In the genomic region with DNA sequence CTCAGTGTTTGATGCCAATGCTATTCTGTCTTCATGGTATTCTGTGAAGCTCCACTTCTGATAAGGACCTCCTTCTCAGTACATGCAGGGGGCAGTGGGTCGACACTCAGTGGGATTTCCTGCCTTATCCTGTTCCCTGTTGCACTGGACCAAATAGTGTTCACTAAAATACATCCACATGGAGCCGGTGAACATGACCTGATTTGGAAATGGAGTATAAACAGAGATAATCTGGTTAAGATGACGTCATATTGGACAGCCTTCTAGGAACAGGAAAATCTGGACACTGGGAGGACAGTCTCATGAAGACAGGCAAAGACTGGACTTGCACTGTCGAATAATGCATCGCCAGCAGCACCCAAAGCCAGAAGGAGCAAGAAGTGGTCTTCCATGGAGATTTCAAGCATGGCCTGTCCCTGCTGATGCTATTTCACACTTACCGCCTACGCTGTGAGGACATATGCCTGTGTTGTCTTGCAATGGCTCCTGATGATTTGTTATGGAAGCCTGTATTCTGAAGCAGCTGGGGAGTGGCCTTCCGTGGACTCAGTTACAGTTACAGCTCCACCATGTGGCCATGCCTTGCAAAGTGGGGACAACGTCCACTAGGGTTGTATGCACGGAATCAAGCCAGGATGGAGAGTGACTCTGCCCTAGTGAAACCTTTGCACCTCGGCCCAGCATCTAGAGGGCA, we compare ENCODE assay signal across 8 mouse cellular contexts. TPM values are rescaled to one million over a fixed set of nuclear protein-coding genes. Genes with fewer than 3 reads are reported as not detected.
DNase-seq lines count a peak whose midpoint lies in the region; ATAC-seq and TF ChIP-seq lines count a peak whose summit lies in the region.

No protein-coding gene starts in this region.

- H3K9me3 ChIP-seq in forebrain, embryonic 15.5 days = no peaks in the 10 kb centered on the region
- H3K9me3 ChIP-seq in intestine, embryonic 14.5 days (ENCODE audit: control insufficient read depth, low read length) = no peaks in the 10 kb centered on the region
- no peaks in the 10 kb centered on the region for H3K9me3 ChIP-seq in limb, embryonic 10.5 days (replicated peaks)
- no peaks in the 10 kb centered on the region for H3K9me3 ChIP-seq in midbrain, embryonic 14.5 days (ENCODE audit: control insufficient read depth, low read length)

- no peak overlapping the region for H3K4me3 ChIP-seq in bone marrow macrophage, adult 2 months (ENCODE audit: insufficient read depth, low read length)
- no peak overlapping the region for H3K4me3 ChIP-seq in forebrain, embryonic 15.5 days
- no peak overlapping the region for H3K4me3 ChIP-seq in intestine, embryonic 14.5 days (ENCODE audit: low read depth, low read length)
- H3K4me3 ChIP-seq in limb, embryonic 10.5 days = no peak overlapping the region
- H3K4me3 ChIP-seq in midbrain, embryonic 14.5 days (replicated peaks; ENCODE audit: low read depth, low read length) = no peak overlapping the region

- H3K27ac ChIP-seq in bone marrow macrophage, adult 2 months (ENCODE audit: insufficient read depth, low read depth, low read length) = no peak overlapping the region
- H3K27ac ChIP-seq in forebrain, embryonic 15.5 days (replicated peaks) = no peak overlapping the region
- H3K27ac ChIP-seq in intestine, embryonic 14.5 days (ENCODE audit: low read depth) = no peak overlapping the region
- no peak overlapping the region for H3K27ac ChIP-seq in limb, embryonic 10.5 days
- no peak overlapping the region for H3K27ac ChIP-seq in midbrain, embryonic 14.5 days (replicated peaks; ENCODE audit: low read depth, low read length)

- peak; percentile 46 for DNase-seq in urinary bladder, postnatal 25 days (ENCODE audit: low spot score)
- no peak for DNase-seq in urinary bladder, adult 2 months (ENCODE audit: low spot score)
- DNase-seq in intestine, embryonic 14.5 days (ENCODE audit: low spot score) = peak; percentile 63
- peak; percentile 48 for DNase-seq in limb, embryonic 10.5 days (ENCODE audit: low spot score)
- peak; percentile 67 for DNase-seq in midbrain, embryonic 14.5 days
- DNase-seq in thymus, postnatal 4 days = peak; percentile 70

- TF ChIP-seq CTCF in bone marrow macrophage, adult 2 months (IDR thresholded peaks at IDR 0.05; ENCODE audit: low read depth, low read length) = peak; percentile 69

- peaks cover 47% of the 10 kb centered on the region for H3K36me3 ChIP-seq in forebrain, embryonic 15.5 days
- H3K36me3 ChIP-seq in intestine, embryonic 14.5 days (ENCODE audit: control insufficient read depth, insufficient read depth, low read length) = peaks cover 41% of the 10 kb centered on the region
- peaks cover 42% of the 10 kb centered on the region for H3K36me3 ChIP-seq in limb, embryonic 10.5 days
- peaks cover 57% of the 10 kb centered on the region for H3K36me3 ChIP-seq in midbrain, embryonic 14.5 days (ENCODE audit: control insufficient read depth, insufficient read depth, low read length)

- peak; percentile 26; the same call in 1 of the 2 replicates for ATAC-seq in forebrain, embryonic 15.5 days (replicated peaks)
- peak; percentile 43; the same call in 1 of the 2 replicates for ATAC-seq in intestine, embryonic 14.5 days (replicated peaks; ENCODE audit: low FRiP score, low TSS enrichment, low read depth)
- no peak for ATAC-seq in midbrain, embryonic 14.5 days (ENCODE audit: low FRiP score, low TSS enrichment)

- no peaks in the 10 kb centered on the region for H3K27me3 ChIP-seq in forebrain, embryonic 15.5 days
- H3K27me3 ChIP-seq in intestine, embryonic 14.5 days (replicated peaks; ENCODE audit: control insufficient read depth, insufficient read depth, low read length) = no peaks in the 10 kb centered on the region
- no peaks in the 10 kb centered on the region for H3K27me3 ChIP-seq in limb, embryonic 10.5 days (ENCODE audit: low read depth, poor library complexity, severe bottlenecking)
- H3K27me3 ChIP-seq in midbrain, embryonic 14.5 days (ENCODE audit: control insufficient read depth, insufficient read depth, low read length) = no peaks in the 10 kb centered on the region

- H3K9ac ChIP-seq in forebrain, embryonic 15.5 days (replicated peaks) = no peak overlapping the region
- no peak overlapping the region for H3K9ac ChIP-seq in intestine, embryonic 14.5 days (ENCODE audit: low read length)
- no peak overlapping the region for H3K9ac ChIP-seq in midbrain, embryonic 14.5 days (replicated peaks; ENCODE audit: low read length)

- H3K4me1 ChIP-seq in bone marrow macrophage, adult 2 months (ENCODE audit: control insufficient read depth, insufficient read depth, low read length) = peaks cover 5% of the 10 kb centered on the region; the same call in 1 of the 2 replicates
- no peaks in the 10 kb centered on the region for H3K4me1 ChIP-seq in forebrain, embryonic 15.5 days
- H3K4me1 ChIP-seq in intestine, embryonic 14.5 days (replicated peaks; ENCODE audit: control insufficient read depth, insufficient read depth, low read length) = no peaks in the 10 kb centered on the region
- H3K4me1 ChIP-seq in limb, embryonic 10.5 days = no peaks in the 10 kb centered on the region
- no peaks in the 10 kb centered on the region for H3K4me1 ChIP-seq in midbrain, embryonic 14.5 days (ENCODE audit: control insufficient read depth, insufficient read depth, low read length)

- WGBS in forebrain, embryonic 15.5 days = 71% methylated on average over 11 of the region's 11 CpGs
- WGBS in intestine, embryonic 14.5 days = 64% methylated on average over 11 of the region's 11 CpGs
- 67% methylated on average over 11 of the region's 11 CpGs for WGBS in limb, embryonic 10.5 days
- WGBS in midbrain, embryonic 14.5 days = 70% methylated on average over 11 of the region's 11 CpGs

- no peak for TF ChIP-seq POLR2A in bone marrow macrophage, adult 2 months (IDR thresholded peaks at IDR 0.05; ENCODE audit: borderline replicate concordance, low read depth, low read length)

- H3K4me2 ChIP-seq in forebrain, embryonic 15.5 days (replicated peaks) = no peak overlapping the region
- no peak overlapping the region for H3K4me2 ChIP-seq in intestine, embryonic 14.5 days (ENCODE audit: low read length)
- no peak overlapping the region for H3K4me2 ChIP-seq in midbrain, embryonic 14.5 days (ENCODE audit: low read length)

RNA-seq across cellular contexts. Expression of gene Herpud1, which starts 10.9 kb away (rescaled TPM):
- polyA plus RNA-seq in urinary bladder, adult 2 months (2012; rRNA removed) = 325 and 330 TPM in 2 replicates
- 86.2 and 93.4 TPM in 2 replicates for polyA plus RNA-seq in bone marrow macrophage, adult 2 months (2012; ENCODE audit: insufficient read depth, insufficient read length, missing spikeins)
- polyA plus RNA-seq in forebrain, embryonic 15.5 days (2015; fragmentation: Nextera tagmentation; extraction: Ambion mirVana) = 62.5 and 66.5 TPM in 2 replicates
- 77.7 and 97.4 TPM in 2 replicates for polyA plus RNA-seq in intestine, embryonic 14.5 days (2014; fragmentation: Nextera tagmentation; extraction: Ambion mirVana)
- 52.4 and 54.0 TPM in 2 replicates for polyA plus RNA-seq in limb, embryonic 10.5 days (2016; fragmentation: Nextera tagmentation; extraction: Ambion mirVana)
- polyA plus RNA-seq in midbrain, embryonic 14.5 days (2014; fragmentation: Nextera tagmentation; extraction: Ambion mirVana) = 60.9 and 72.2 TPM in 2 replicates

RNA-seq across cellular contexts. Expression of gene Nlrc5, which starts 37.0 kb away (rescaled TPM):
- 17.1 and 23.3 TPM in 2 replicates for polyA plus RNA-seq in urinary bladder, adult 2 months (2012; rRNA removed)
- polyA plus RNA-seq in bone marrow macrophage, adult 2 months (2012; ENCODE audit: insufficient read depth, insufficient read length, missing spikeins) = 37.8 and 44.1 TPM in 2 replicates
- 0.22 and 0.50 TPM in 2 replicates for polyA plus RNA-seq in forebrain, embryonic 15.5 days (2015; fragmentation: Nextera tagmentation; extraction: Ambion mirVana)
- 0.48 and 0.69 TPM in 2 replicates for polyA plus RNA-seq in intestine, embryonic 14.5 days (2014; fragmentation: Nextera tagmentation; extraction: Ambion mirVana)
- not detected in 2 replicates for polyA plus RNA-seq in limb, embryonic 10.5 days (2016; fragmentation: Nextera tagmentation; extraction: Ambion mirVana)
- 0.32 and 1.2 TPM in 2 replicates for polyA plus RNA-seq in midbrain, embryonic 14.5 days (2014; fragmentation: Nextera tagmentation; extraction: Ambion mirVana)
